In the genomic region with DNA sequence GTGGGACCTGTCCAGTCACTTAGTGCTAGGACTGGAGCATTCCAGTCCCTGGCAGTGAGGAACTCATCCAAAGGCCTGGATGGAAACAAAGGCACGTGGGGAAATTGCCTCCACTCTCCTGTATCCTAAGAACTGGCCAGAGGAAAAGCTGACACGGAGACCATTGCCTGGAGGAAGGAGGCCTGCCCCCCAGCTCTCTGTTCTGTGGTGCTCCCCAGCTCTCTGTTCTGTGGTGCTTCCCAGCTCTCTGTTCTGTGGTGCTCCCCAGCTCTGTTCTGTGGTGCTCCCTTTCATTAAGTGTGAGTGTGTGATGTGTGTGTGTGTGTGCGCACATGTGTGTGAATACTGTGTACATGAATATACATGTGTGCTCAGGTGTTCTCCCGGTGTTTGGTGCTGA, we compare ENCODE assay signal across 26 mouse cellular contexts. TPM values are rescaled to one million over a fixed set of nuclear protein-coding genes. Genes with fewer than 3 reads are reported as not detected.
"Had no signal": no experiment of that assay in that cellular context is flagged by ENCODE, and none has a peak within 500 bp of the region (broad histone marks: within the 10 kb centered on the region; RNA-seq: fewer than 3 reads in every experiment).

No protein-coding gene starts in this region.

- H3K27ac ChIP-seq: heart, adult 2 months; heart, embryonic 13.5 days; heart, embryonic 15.5 days; hindbrain, embryonic 13.5 days; hindbrain, embryonic 15.5 days; hindbrain, postnatal 0 days; kidney, embryonic 15.5 days; kidney, postnatal 0 days; limb, embryonic 13.5 days; limb, embryonic 15.5 days; liver, embryonic 12.5 days had no signal

- H3K4me1 ChIP-seq: heart, embryonic 13.5 days; heart, embryonic 15.5 days; hindbrain, embryonic 15.5 days; limb, embryonic 13.5 days; limb, embryonic 15.5 days; liver, embryonic 12.5 days had no signal

- H3K36me3 ChIP-seq: heart, embryonic 13.5 days; heart, embryonic 15.5 days; hindbrain, embryonic 15.5 days; kidney, embryonic 15.5 days; limb, embryonic 13.5 days; limb, embryonic 15.5 days; liver, embryonic 12.5 days had no signal

- H3K9me3 ChIP-seq: heart, embryonic 13.5 days; heart, embryonic 15.5 days; hindbrain, embryonic 13.5 days; hindbrain, embryonic 15.5 days; kidney, embryonic 15.5 days; limb, embryonic 13.5 days; limb, embryonic 15.5 days; liver, embryonic 12.5 days had no signal

- DNase-seq: gastrocnemius, postnatal 14 days; gastrocnemius, postnatal 36 days; heart, adult 2 months; heart, postnatal 14 days; heart, postnatal 36 days; kidney, adult 11 months; kidney, adult 2 months; kidney, adult 9 months; kidney, postnatal 14 days; kidney, postnatal 36 days; layer of hippocampus, adult 9-11 months; layer of hippocampus, postnatal 36 days; left cerebral cortex, postnatal 4 days had no signal

- ATAC-seq: hindbrain, postnatal 0 days; intestine, embryonic 16.5 days; liver, embryonic 12.5 days had no signal

- H3K9ac ChIP-seq: heart, embryonic 13.5 days; heart, embryonic 15.5 days; hindbrain, embryonic 15.5 days; kidney, embryonic 15.5 days; limb, embryonic 13.5 days; limb, embryonic 15.5 days; liver, embryonic 12.5 days had no signal

- H3K4me3 ChIP-seq: heart, adult 2 months; heart, embryonic 13.5 days; heart, embryonic 15.5 days; hindbrain, embryonic 13.5 days; hindbrain, embryonic 15.5 days; kidney, embryonic 15.5 days; limb, embryonic 13.5 days; limb, embryonic 15.5 days; liver, embryonic 12.5 days had no signal

- H3K27me3 ChIP-seq: heart, embryonic 13.5 days; heart, embryonic 15.5 days; hindbrain, embryonic 13.5 days; hindbrain, embryonic 15.5 days; kidney, embryonic 15.5 days; limb, embryonic 13.5 days; limb, embryonic 15.5 days had no signal

- H3K4me2 ChIP-seq: heart, embryonic 11.5 days; heart, embryonic 13.5 days; heart, embryonic 15.5 days; hindbrain, embryonic 13.5 days; hindbrain, embryonic 15.5 days; kidney, embryonic 15.5 days; limb, embryonic 13.5 days; limb, embryonic 15.5 days; liver, embryonic 12.5 days had no signal

RNA-seq across cellular contexts. Expression of a gene that starts 35.4 kb away (rescaled TPM):
- polyA plus RNA-seq: heart, embryonic 15.5 days; liver, adult 2 months had no signal
